Mouse (Mus musculus): ENCODE measurements around the gene Tll2. TPM values are rescaled to one million over a fixed set of nuclear protein-coding genes. Genes with fewer than 3 reads are reported as not detected.

The Tll2 gene
- polyA plus RNA-seq (2015; fragmentation: Nextera tagmentation; extraction: Ambion mirVana), result 0.05 TPM in 1 of 2 replicates, not detected in the other

DNA sequence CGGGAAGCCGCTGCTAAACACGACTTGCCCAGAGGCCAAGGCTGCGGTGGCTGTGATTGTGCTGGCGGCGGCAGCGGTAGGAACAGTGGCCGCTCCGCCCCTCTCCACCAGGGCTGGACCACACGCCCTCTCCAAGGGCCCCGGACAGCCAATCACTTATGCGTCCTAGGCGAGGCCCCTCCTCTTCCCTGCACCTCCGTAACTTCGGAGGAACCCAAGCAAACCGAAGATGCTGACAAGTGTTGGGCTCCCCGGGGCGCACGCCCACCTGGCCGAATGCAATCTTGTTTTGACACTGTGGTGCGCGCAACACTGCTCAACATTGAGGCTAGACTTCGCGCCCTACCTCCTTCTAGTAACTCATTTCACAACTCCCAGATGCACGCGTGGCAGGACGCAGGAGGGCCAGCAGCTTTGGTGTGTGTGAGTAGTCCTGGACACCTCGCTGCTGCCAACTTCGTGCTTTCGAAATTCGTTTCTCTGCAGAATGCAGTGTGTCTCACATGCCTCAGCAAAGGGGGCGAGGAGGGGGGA, at the start of gene Tll2:
TSS of gene Tll2 (minus strand) at position 25 of the 534 bp plus-strand sequence.
- Histone ChIP-seq H3K4me2 (peak within 1 kb of the TSS; percentile 82), H3K9me3 (no peaks in the 10 kb centered on the region), H3K4me3 (peak within 1 kb of the TSS; percentile 52), H3K27me3 (replicated peaks) (peaks cover 73% of the 10 kb centered on the region), H3K9ac (peak within 1 kb of the TSS; percentile 60), H3K4me1 (peaks cover 18% of the 10 kb centered on the region), H3K27ac (replicated peaks) (no peak within 1 kb of the TSS), H3K36me3 (peaks cover 22% of the 10 kb centered on the region)
- 1% methylated on average over 32 of the region's 32 CpGs for WGBS
- peak; percentile 58; the same call in 1 of the 2 replicates for ATAC-seq (ENCODE audit: extremely low read depth, insufficient number of reproducible peaks, low FRiP score, low TSS enrichment)

DNA sequence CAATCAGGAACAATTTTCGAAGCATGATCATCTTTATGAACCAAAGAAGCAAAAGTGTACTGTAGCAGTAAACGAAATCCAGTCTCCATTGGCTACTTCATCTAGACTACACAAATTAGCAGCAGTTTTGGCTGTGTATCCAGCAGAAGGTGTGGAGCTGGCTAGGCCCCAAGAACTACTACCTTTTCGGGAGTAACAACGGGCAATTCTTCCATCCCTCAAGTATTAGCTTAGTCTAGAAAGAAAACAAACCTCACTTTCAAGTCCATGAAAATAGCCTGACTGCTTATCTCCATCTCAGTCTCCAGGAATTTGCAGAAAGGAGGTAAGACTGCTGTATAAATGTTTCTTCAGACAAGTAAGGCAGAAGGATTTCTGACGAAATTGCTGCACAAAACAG, 47.9 kb upstream of the Tll2 start:
- Histone ChIP-seq H3K9me3 (no peaks in the 10 kb centered on the region), H3K27ac (replicated peaks) (no peak overlapping the region), H3K36me3 (peaks cover 26% of the 10 kb centered on the region), H3K4me3 (no peak overlapping the region), H3K4me1 (peaks cover 49% of the 10 kb centered on the region), H3K9ac (no peak overlapping the region), H3K27me3 (replicated peaks) (no peaks in the 10 kb centered on the region), H3K4me2 (no peak overlapping the region)
- 67% methylated on average over 5 of the region's 5 CpGs for WGBS
- ATAC-seq (ENCODE audit: extremely low read depth, insufficient number of reproducible peaks, low FRiP score, low TSS enrichment), result no peak

DNA sequence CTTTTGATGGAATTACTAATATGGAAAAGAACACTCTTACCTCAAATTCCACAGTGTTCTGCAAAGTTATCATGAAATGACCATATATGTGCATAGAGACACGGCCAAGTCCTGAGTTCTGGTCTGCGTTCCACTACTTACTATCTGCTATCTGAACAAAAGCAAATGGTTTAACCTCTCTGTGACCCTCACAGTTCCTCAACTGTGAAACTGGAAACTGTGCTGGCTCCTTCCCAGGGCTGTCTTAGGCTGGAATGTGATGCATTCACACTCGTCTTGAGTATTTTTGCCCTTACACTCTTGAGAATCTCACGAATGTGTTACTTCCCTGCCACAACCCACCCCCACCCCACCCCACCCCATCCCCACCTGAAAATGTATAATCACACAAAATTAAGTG, 42.3 kb upstream of the Tll2 start:
- Histone ChIP-seq H3K9ac (0 out of 2 replicates have a peak overlapping the region, but pooled peaks have one; percentile 37), H3K36me3 (peaks cover 45% of the 10 kb centered on the region), H3K4me3 (no peak overlapping the region), H3K4me1 (peaks cover 45% of the 10 kb centered on the region), H3K27me3 (replicated peaks) (no peaks in the 10 kb centered on the region), H3K4me2 (no peak overlapping the region), H3K27ac (replicated peaks) (peak overlapping the region; percentile 69), H3K9me3 (no peaks in the 10 kb centered on the region)
- 10% methylated on average over 4 of the region's 4 CpGs for WGBS
- ATAC-seq (ENCODE audit: extremely low read depth, insufficient number of reproducible peaks, low FRiP score, low TSS enrichment), result no peak

DNA sequence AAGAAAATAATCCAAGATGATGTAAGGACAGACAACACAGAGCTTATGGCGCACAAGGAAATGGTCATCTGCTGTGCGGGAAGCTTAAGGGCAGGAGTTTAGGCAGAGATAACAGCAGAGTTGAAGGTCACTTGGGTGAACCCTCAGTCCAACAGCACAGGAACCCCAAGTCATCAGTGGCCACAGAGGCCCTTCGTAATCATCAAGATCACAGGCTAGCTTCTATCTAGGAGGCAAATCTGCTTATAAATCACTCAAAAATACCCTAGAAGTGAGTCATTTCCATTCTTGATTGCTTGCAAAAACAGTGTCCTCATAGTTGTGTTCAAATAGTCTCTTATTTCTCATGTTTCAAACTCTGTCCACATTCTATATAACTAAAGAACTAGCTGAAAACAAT, 41.6 kb upstream of the Tll2 start:
- ATAC-seq (ENCODE audit: extremely low read depth, insufficient number of reproducible peaks, low FRiP score, low TSS enrichment), result no peak
- Histone ChIP-seq H3K36me3 (peaks cover 46% of the 10 kb centered on the region), H3K27me3 (replicated peaks) (no peaks in the 10 kb centered on the region), H3K4me3 (no peak overlapping the region), H3K27ac (replicated peaks) (peak overlapping the region; percentile 69), H3K4me2 (no peak overlapping the region), H3K9ac (no peak overlapping the region), H3K4me1 (peaks cover 45% of the 10 kb centered on the region), H3K9me3 (no peaks in the 10 kb centered on the region)
- WGBS, result 69% methylated on average over 3 of the region's 3 CpGs

DNA sequence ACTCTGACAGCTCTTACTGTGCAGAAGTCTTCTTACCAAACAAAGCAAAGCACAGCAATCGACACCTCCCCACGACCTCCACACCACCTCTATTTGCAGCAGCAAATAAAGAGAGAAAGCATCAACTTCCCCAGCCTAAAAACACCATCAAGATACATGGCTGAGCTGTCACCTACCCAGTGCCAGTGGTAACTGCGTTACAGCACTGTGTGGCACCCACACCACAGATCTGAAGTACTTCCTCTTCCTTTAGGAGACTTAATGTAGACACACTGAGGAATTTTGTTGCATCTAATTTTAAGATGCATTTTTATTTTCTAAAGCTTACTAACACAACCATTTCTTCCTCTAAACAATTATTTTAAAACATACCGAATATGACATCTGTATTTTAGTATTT, 39.6 kb upstream of the Tll2 start:
- no peak for ATAC-seq (ENCODE audit: extremely low read depth, insufficient number of reproducible peaks, low FRiP score, low TSS enrichment)
- Histone ChIP-seq H3K4me3 (no peak overlapping the region), H3K9ac (no peak overlapping the region), H3K27ac (replicated peaks) (peak overlapping the region; percentile 53), H3K36me3 (peaks cover 58% of the 10 kb centered on the region), H3K27me3 (replicated peaks) (no peaks in the 10 kb centered on the region), H3K4me1 (peaks cover 38% of the 10 kb centered on the region), H3K4me2 (no peak overlapping the region), H3K9me3 (no peaks in the 10 kb centered on the region)
- 61% methylated on average over 4 of the region's 4 CpGs for WGBS

DNA sequence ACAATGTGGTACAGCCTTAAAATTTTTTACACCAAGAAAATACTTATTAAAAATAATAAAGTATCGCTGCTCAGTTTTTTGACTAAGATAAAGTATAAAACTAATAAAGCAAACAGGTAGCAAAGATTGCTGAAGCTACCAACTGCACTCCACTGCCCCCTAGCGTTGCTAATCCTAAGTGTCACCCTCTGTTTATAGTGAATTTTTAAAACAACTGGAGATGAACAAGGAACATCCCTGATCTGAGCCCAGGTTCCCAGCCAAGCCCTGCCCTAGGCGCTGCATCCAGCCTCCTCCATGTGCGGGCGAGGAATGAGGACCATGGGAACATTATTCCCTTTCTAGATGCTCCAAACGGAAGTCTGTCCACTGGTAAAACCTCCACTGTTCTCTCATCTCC, 37.9 kb upstream of the Tll2 start:
- Histone ChIP-seq H3K9me3 (no peaks in the 10 kb centered on the region), H3K4me1 (peaks cover 24% of the 10 kb centered on the region), H3K27ac (replicated peaks) (no peak overlapping the region), H3K9ac (no peak overlapping the region), H3K36me3 (peaks cover 70% of the 10 kb centered on the region), H3K4me3 (no peak overlapping the region), H3K27me3 (replicated peaks) (no peaks in the 10 kb centered on the region), H3K4me2 (no peak overlapping the region)
- ATAC-seq (ENCODE audit: extremely low read depth, insufficient number of reproducible peaks, low FRiP score, low TSS enrichment), result no peak
- 68% methylated on average over 6 of the region's 6 CpGs for WGBS

DNA sequence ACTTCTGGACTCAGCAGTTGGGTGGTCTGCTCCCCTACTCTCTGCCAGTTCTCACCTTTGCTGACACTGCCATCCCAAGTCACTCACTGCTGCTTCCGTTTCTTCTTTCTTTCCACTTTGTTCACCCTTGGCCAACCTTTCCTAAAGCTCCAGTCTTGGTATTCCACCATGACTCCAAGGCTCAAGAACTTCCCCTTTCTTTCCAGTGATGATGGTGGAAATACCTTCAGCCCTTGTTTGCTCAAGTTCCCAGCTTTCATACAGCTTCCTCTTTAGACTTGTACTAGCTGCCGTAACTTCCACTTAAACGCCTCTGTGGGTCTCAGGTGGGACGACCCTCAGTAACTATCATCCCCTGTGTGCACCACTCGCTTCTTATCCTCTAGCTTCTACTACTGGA, 35.4 kb upstream of the Tll2 start:
- H3K36me3 ChIP-seq, result peaks cover 79% of the 10 kb centered on the region
- ATAC-seq (ENCODE audit: extremely low read depth, insufficient number of reproducible peaks, low FRiP score, low TSS enrichment), result no peak

DNA sequence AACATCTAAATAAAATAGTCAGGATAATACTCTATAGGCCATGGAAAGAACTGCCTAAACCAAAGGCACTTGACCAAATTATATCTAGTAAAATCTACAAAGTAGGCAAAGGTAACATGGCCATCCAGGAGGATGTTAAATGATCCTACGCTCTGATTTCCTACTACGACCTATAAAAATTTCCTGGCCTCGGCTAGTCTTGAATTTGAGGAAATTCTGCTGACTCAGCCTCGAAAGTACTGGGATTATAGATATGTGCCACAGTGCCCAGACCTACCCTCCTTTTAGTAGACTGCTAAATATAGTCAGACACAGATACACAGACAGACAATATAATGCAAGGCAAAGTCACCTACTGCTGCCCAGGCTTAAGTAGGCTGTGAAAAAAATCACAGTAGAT, 27.1 kb upstream of the Tll2 start:
- H3K9me3 ChIP-seq, result no peaks in the 10 kb centered on the region
- no peak for ATAC-seq (ENCODE audit: extremely low read depth, insufficient number of reproducible peaks, low FRiP score, low TSS enrichment)
- H3K4me3 ChIP-seq, result no peak overlapping the region
- 0 out of 2 replicates have a peak, but pooled peaks cover 6% of the 10 kb centered on the region for H3K4me1 ChIP-seq
- no peak overlapping the region for H3K4me2 ChIP-seq
- peaks cover 87% of the 10 kb centered on the region for H3K36me3 ChIP-seq
- no peak overlapping the region for H3K9ac ChIP-seq
- H3K27ac ChIP-seq (replicated peaks), result no peak overlapping the region
- no peaks in the 10 kb centered on the region for H3K27me3 ChIP-seq (replicated peaks)
- WGBS, result 85% methylated on average over 4 of the region's 4 CpGs

More for the DNA sequence above, 35.4 kb upstream of the Tll2 start:
- Histone ChIP-seq H3K9me3 (no peaks in the 10 kb centered on the region), H3K4me2 (no peak overlapping the region), H3K4me3 (no peak overlapping the region), H3K27me3 (replicated peaks) (no peaks in the 10 kb centered on the region), H3K4me1 (peaks cover 7% of the 10 kb centered on the region), H3K9ac (no peak overlapping the region), H3K27ac (replicated peaks) (no peak overlapping the region)
- WGBS, result 93% methylated on average over 5 of the region's 5 CpGs

DNA sequence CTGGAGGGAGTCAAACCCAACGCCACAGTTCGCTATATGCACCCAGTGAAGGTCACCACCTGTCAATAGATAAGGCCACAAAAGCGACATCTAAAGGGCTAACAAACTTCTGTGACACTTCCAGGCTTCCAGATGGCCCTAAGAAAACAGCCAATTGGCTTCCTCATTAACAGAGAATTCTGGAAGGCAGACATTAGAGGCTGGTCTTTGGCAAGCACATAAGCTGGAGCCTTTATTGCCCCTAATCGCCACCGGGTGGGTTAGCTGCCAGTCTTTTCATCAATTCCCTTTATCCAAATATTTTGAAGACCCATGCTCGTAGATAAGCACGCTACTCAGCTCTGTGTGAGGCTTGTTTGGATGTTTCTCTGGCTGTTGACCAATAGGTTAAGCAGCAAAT, 1.7 kb upstream of the Tll2 start:
- H3K4me3 ChIP-seq, result no peak overlapping the region
- H3K36me3 ChIP-seq, result peaks cover 34% of the 10 kb centered on the region
- H3K27me3 ChIP-seq (replicated peaks), result peaks cover 62% of the 10 kb centered on the region
- H3K9ac ChIP-seq, result no peak overlapping the region
- H3K27ac ChIP-seq (replicated peaks), result no peak overlapping the region
- H3K4me2 ChIP-seq, result no peak overlapping the region
- WGBS, result 22% methylated on average over 7 of the region's 7 CpGs
- ATAC-seq (ENCODE audit: extremely low read depth, insufficient number of reproducible peaks, low FRiP score, low TSS enrichment), result no peak
- H3K9me3 ChIP-seq, result no peaks in the 10 kb centered on the region
- peaks cover 18% of the 10 kb centered on the region for H3K4me1 ChIP-seq

DNA sequence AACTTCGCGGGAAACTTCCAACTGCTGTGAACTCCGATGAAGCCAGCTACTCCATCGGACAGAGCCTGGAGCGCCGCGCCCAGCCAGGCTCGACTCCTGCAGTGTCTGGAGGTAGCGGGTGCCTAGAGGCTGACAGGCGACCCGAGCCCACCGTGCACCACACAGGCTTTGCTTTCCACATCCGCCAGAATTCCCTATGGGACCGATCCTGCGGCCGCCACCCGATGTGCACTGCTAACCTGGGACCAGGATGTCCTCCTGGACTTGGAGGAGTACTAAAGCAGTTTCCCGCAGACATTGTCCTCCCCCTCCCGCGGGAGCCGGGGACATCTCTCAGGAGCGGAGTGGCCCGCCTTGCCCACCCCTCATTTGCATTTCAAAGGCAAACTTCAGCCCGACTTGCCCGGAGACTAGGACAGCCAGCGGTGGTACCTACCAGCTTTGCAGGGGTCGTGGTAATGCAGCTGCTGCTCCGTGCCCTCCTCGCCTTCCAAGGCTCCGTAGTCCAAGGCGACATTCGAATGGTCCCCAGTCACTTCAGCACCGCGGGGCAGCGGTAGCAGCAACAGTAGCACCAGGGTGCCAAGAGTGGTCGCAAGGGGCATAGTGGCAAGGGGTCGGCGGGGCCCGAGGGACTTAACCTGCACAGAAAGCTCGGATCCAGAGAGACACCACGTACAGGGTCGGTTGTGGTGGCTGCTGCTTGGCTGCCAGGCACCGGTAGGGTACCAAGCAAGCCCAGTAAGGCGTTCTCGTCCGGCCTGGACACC, 409 bp downstream of the Tll2 start:
- under 1% methylated on average over 46 of the region's 46 CpGs for WGBS
- H3K4me2 ChIP-seq, result peak overlapping the region; percentile 82
- H3K9me3 ChIP-seq, result no peaks in the 10 kb centered on the region
- peak overlapping the region; percentile 52 for H3K4me3 ChIP-seq
- H3K27me3 ChIP-seq (replicated peaks), result peaks cover 79% of the 10 kb centered on the region
- H3K36me3 ChIP-seq, result peaks cover 17% of the 10 kb centered on the region
- peak overlapping the region; percentile 60 for H3K9ac ChIP-seq
- H3K27ac ChIP-seq (replicated peaks), result no peak overlapping the region
- ATAC-seq (ENCODE audit: extremely low read depth, insufficient number of reproducible peaks, low FRiP score, low TSS enrichment), result peak; percentile 19; the same call in 1 of the 2 replicates
- H3K4me1 ChIP-seq, result peaks cover 18% of the 10 kb centered on the region

DNA sequence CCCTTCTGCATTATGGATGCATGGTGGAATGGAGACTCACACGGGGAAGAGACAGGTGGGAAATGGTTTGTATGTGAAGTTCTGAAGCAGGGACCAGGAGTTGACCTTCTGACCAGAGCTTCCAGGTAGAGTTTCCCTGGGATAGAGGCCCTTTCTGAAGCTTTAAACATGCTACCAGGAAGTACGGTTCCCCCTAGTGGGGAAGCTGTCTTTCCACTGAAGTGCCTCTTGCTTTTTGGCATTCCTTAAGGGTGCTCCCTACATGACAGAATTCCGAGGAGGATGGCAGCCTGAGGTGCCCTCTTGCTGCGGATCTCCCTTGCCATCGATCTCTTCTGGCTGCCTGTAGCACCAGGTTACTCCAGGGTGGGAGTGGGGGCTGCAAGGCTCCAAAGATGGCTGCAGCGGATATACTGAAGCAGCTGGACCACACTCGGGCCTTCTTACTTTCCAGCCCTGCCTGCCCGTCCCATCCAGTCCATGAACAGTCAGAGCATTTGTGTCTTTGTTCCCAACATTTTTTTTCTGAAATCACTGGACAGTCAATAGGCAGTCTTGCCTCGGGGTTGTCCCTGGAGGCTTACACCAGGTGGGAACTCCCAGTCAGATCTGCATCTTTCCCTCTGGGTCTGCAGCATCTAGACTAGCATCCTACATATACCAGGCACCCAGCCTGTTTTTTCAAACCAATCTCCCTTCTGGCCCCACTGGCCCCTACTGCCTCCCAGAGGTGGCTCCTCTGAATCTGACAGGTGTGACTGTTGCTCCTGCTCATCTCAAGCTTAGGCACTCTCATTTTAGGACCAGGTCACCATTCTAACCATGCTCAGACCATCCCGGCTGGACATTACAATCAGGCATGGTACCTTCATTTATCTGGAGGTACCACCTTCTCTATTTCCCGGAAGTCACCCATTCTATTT, 2.2 kb downstream of the Tll2 start:
- H3K4me2 ChIP-seq, result no peak overlapping the region
- no peak for ATAC-seq (ENCODE audit: extremely low read depth, insufficient number of reproducible peaks, low FRiP score, low TSS enrichment)
- H3K9ac ChIP-seq, result no peak overlapping the region
- peaks cover 18% of the 10 kb centered on the region for H3K4me1 ChIP-seq
- 59% methylated on average over 11 of the region's 11 CpGs for WGBS
- peaks cover 84% of the 10 kb centered on the region for H3K27me3 ChIP-seq (replicated peaks)
- H3K9me3 ChIP-seq, result no peaks in the 10 kb centered on the region
- peaks cover 4% of the 10 kb centered on the region for H3K36me3 ChIP-seq
- no peak overlapping the region for H3K4me3 ChIP-seq
- H3K27ac ChIP-seq (replicated peaks), result no peak overlapping the region

Measured in heart, embryonic 13.5 days (tissue).